Mouse (Mus musculus): ENCODE data around the gene Sertad2. TPM values are rescaled to one million over a fixed set of nuclear protein-coding genes. Genes with fewer than 3 reads are reported as not detected.

Sertad2 gene
- polyA plus RNA-seq, 1 experiment from 2014 or later: 22.3 TPM

Other genes with a start within 250 kb of the Sertad2 start
- 21.2 and 22.9 TPM in 2 replicates for gene Slc1a4, start 210.5 kb upstream of the Sertad2 start, polyA plus RNA-seq (2014; fragmentation: Nextera tagmentation; extraction: Ambion mirVana)
- gene Aftph, start 198.3 kb downstream of the Sertad2 start, polyA plus RNA-seq (2014; fragmentation: Nextera tagmentation; extraction: Ambion mirVana): 28.1 and 28.4 TPM in 2 replicates

Measured in neural tube, embryonic 11.5 days (tissue).